Mouse (Mus musculus) myocyte (in vitro differentiated cells): Measurements from ENCODE around the gene Me3. TPM values are rescaled to one million over a fixed set of nuclear protein-coding genes. Genes with fewer than 3 reads are reported as not detected.
A peak's percentile ranks its signal among the peaks of the same experiment; 100 is the strongest.

Source experiments
- H3K27me3 ChIP-seq: one replicate; pipeline ENCODE4 v1.6.1; 2011; ENCODE audit not compliant: control insufficient read depth, insufficient read depth, insufficient read length
- H3K36me3 ChIP-seq: one replicate; pipeline ENCODE4 v1.6.1; 2011; ENCODE audit not compliant: control insufficient read depth, insufficient read depth
- H3K4me2 ChIP-seq: one replicate; pipeline ENCODE4 v1.6.1; 2011; ENCODE audit warnings: low read depth, control low read depth
- H3K4me3 ChIP-seq: one replicate; pipeline ENCODE4 v1.5.1; 2011; ENCODE audit warnings: mild to moderate bottlenecking, control low read depth, moderate library complexity
- H3K79me2 ChIP-seq: one replicate; pipeline ENCODE4 v1.6.1; 2011; ENCODE audit not compliant: control insufficient read depth, insufficient read depth
- H3ac ChIP-seq: one replicate; pipeline ENCODE4 v1.6.1; 2011; ENCODE audit not compliant: control insufficient read depth, insufficient read length
- CEBPB ChIP-seq: IDR thresholded peaks from 2 replicates; pipeline ENCODE4 v1.6.1; 2011; ENCODE audit warnings: mild to moderate bottlenecking, moderate library complexity; ENCODE audit not compliant: poor library complexity, insufficient read depth, severe bottlenecking
- E2F4 ChIP-seq: IDR thresholded peaks from one replicate; pipeline ENCODE4 v1.6.1; 2011; ENCODE audit warnings: mild to moderate bottlenecking, control low read depth, moderate library complexity; ENCODE audit not compliant: insufficient read depth
- MAX ChIP-seq: IDR thresholded peaks from one replicate; pipeline ENCODE4 v1.6.1; 2011; ENCODE audit warnings: low read depth, mild to moderate bottlenecking, control low read depth
- MYOD1 ChIP-seq, 3 experiments: IDR thresholded peaks; one replicate each; pipeline ENCODE4 v1.6.1; 2011; ENCODE audit warnings: control low read depth in 2 of 3, low read depth in 2 of 3, mild to moderate bottlenecking in 2 of 3, moderate library complexity in 1 of 3; ENCODE audit not compliant: insufficient read length in 2 of 3, control insufficient read depth in 1 of 3
- MYOG ChIP-seq, 3 experiments: IDR thresholded peaks; one replicate each; pipeline ENCODE4 v1.6.1; 2011; ENCODE audit warnings: control low read depth in 2 of 3, low read depth in 2 of 3, mild to moderate bottlenecking in 2 of 3; ENCODE audit not compliant: insufficient read length in 2 of 3, control insufficient read depth in 1 of 3, insufficient read depth in 1 of 3
- POLR2A ChIP-seq: IDR thresholded peaks from one replicate; pipeline ENCODE4 v1.6.1; 2011; ENCODE audit warnings: low read depth, mild to moderate bottlenecking, control low read depth, moderate library complexity; ENCODE audit not compliant: insufficient read length
- POLR2AphosphoS2 ChIP-seq: IDR thresholded peaks from one replicate; pipeline ENCODE4 v1.6.1; 2011; ENCODE audit warnings: low read depth, control low read depth; ENCODE audit not compliant: insufficient read length
- REST ChIP-seq: IDR thresholded peaks from one replicate; pipeline ENCODE4 v1.6.1; 2011; ENCODE audit warnings: mild to moderate bottlenecking, control low read depth, moderate library complexity; ENCODE audit not compliant: insufficient read depth, insufficient read length
- SRF ChIP-seq: IDR thresholded peaks from one replicate; pipeline ENCODE4 v1.6.1; 2011; ENCODE audit warnings: low read depth; ENCODE audit not compliant: control insufficient read depth, insufficient read length
- TCF12 ChIP-seq: IDR thresholded peaks from one replicate; pipeline ENCODE4 v1.6.1; 2011; ENCODE audit warnings: mild to moderate bottlenecking, control low read depth; ENCODE audit not compliant: poor library complexity, insufficient read depth, severe bottlenecking
- TCF3 ChIP-seq: IDR thresholded peaks from one replicate; pipeline ENCODE4 v1.6.1; 2011; ENCODE audit warnings: low read depth, control low read depth; ENCODE audit not compliant: insufficient read length
- USF1 ChIP-seq: IDR thresholded peaks from one replicate; pipeline ENCODE4 v1.6.1; 2011; ENCODE audit warnings: low read depth, mild to moderate bottlenecking, control low read depth, moderate library complexity
- polyA plus RNA-seq: library from polyadenylated mRNA; unstranded; fragments of >200 nt; fragmentation: generic; extraction: Trizol; gene quantifications from one replicate; pipeline ENCODE4 v1.2.1, GENCODE M21; 2012; ENCODE audit warnings: missing spikeins

Gene Me3
- polyA plus RNA-seq, 1 experiment: 7.8 TPM

- H3K4me2 ChIP-seq: no peak overlapping the region
- TF ChIP-seq REST (no peak), POLR2A (no peak), TCF12 (peak; percentile 65), MYOG (IDR thresholded peaks at IDR 0.05; ENCODE audit: control insufficient read depth in 1 of 3, insufficient read depth in 1 of 3, insufficient read length in 2 of 3, low read depth in 2 of 3) (peak in 2 of 3 experiments; percentile 26 to 64), MYOD1 (IDR thresholded peaks at IDR 0.05; ENCODE audit: control insufficient read depth in 1 of 3, insufficient read length in 2 of 3, low read depth in 2 of 3) (peak in 1 of 3 experiments; percentile 60), MAX (no peak)
- H3ac ChIP-seq: no peak overlapping the region
- H3K36me3 ChIP-seq: no peaks in the 10 kb centered on the region
- H3K4me3 ChIP-seq: no peak overlapping the region
- no peaks in the 10 kb centered on the region for H3K79me2 ChIP-seq
- no peaks in the 10 kb centered on the region for H3K27me3 ChIP-seq
These were observed 12.8 kb downstream of the Me3 start for GRCm38 (mm10) chr7:89645015-89645414.

GRCm38 (mm10) chr7:89647864-89648263, 15.7 kb downstream of the Me3 start:
- H3K36me3 ChIP-seq: no peaks in the 10 kb centered on the region
- peak in 1 of 3 experiments; percentile 54 for TF ChIP-seq MYOG (IDR thresholded peaks at IDR 0.05; ENCODE audit: control insufficient read depth in 1 of 3, insufficient read depth in 1 of 3, insufficient read length in 2 of 3, low read depth in 2 of 3)
- peak in 1 of 3 experiments; percentile 51 for TF ChIP-seq MYOD1 (IDR thresholded peaks at IDR 0.05; ENCODE audit: control insufficient read depth in 1 of 3, insufficient read length in 2 of 3, low read depth in 2 of 3)
- no peak for TF ChIP-seq USF1
- no peak for TF ChIP-seq MAX
- no peak for TF ChIP-seq POLR2AphosphoS2
- TF ChIP-seq REST: no peak
- no peak for TF ChIP-seq TCF3
- no peak for TF ChIP-seq TCF12
- no peak for TF ChIP-seq SRF
- TF ChIP-seq E2F4: no peak

GRCm38 (mm10) chr7:89657183-89657582, 25.0 kb downstream of the Me3 start:
- no peak for TF ChIP-seq SRF
- TF ChIP-seq TCF12: no peak
- TF ChIP-seq MAX: no peak
- no peak for TF ChIP-seq USF1
- no peak for TF ChIP-seq TCF3
- no peak for TF ChIP-seq MYOD1 (IDR thresholded peaks at IDR 0.05; ENCODE audit: control insufficient read depth in 1 of 3, insufficient read length in 2 of 3, low read depth in 2 of 3)
- TF ChIP-seq E2F4: no peak
- no peak for TF ChIP-seq REST
- TF ChIP-seq POLR2A: no peak
- TF ChIP-seq POLR2AphosphoS2: no peak
- TF ChIP-seq CEBPB: no peak
- TF ChIP-seq MYOG (IDR thresholded peaks at IDR 0.05; ENCODE audit: control insufficient read depth in 1 of 3, insufficient read depth in 1 of 3, insufficient read length in 2 of 3, low read depth in 2 of 3): no peak
- H3K4me3 ChIP-seq: no peak overlapping the region
- no peak overlapping the region for H3K4me2 ChIP-seq

More at GRCm38 (mm10) chr7:89647864-89648263, 15.7 kb downstream of the Me3 start:
- Histone ChIP-seq H3K79me2 (no peaks in the 10 kb centered on the region), H3K27me3 (no peaks in the 10 kb centered on the region), H3K4me2 (no peak overlapping the region), H3ac (no peak overlapping the region), H3K4me3 (no peak overlapping the region)

GRCm38 (mm10) chr7:89657692-89658212, 25.6 kb downstream of the Me3 start:
- H3K27me3 ChIP-seq: no peaks in the 10 kb centered on the region
- no peak overlapping the region for H3ac ChIP-seq
- H3K36me3 ChIP-seq: no peaks in the 10 kb centered on the region
- H3K4me2 ChIP-seq: no peak overlapping the region
- no peak for TF ChIP-seq E2F4
- TF ChIP-seq USF1: no peak
- TF ChIP-seq POLR2AphosphoS2: no peak
- TF ChIP-seq MYOD1 (IDR thresholded peaks at IDR 0.05; ENCODE audit: control insufficient read depth in 1 of 3, insufficient read length in 2 of 3, low read depth in 2 of 3): no peak
- TF ChIP-seq SRF: no peak
- no peak for TF ChIP-seq MYOG (IDR thresholded peaks at IDR 0.05; ENCODE audit: control insufficient read depth in 1 of 3, insufficient read depth in 1 of 3, insufficient read length in 2 of 3, low read depth in 2 of 3)
- TF ChIP-seq TCF12: no peak
- no peak for TF ChIP-seq TCF3
- no peaks in the 10 kb centered on the region for H3K79me2 ChIP-seq
- no peak overlapping the region for H3K4me3 ChIP-seq

More at GRCm38 (mm10) chr7:89657183-89657582, 25.0 kb downstream of the Me3 start:
- no peaks in the 10 kb centered on the region for H3K36me3 ChIP-seq
- no peaks in the 10 kb centered on the region for H3K79me2 ChIP-seq
- no peak overlapping the region for H3ac ChIP-seq
- H3K27me3 ChIP-seq: no peaks in the 10 kb centered on the region

- H3ac ChIP-seq: no peak overlapping the region
- H3K27me3 ChIP-seq: no peaks in the 10 kb centered on the region
- H3K4me3 ChIP-seq: no peak overlapping the region
- peak overlapping the region; percentile 69 for H3K4me2 ChIP-seq
- H3K36me3 ChIP-seq: no peaks in the 10 kb centered on the region
- no peaks in the 10 kb centered on the region for H3K79me2 ChIP-seq
- peak in 2 of 3 experiments; percentile 69 to 89 for TF ChIP-seq MYOD1 (IDR thresholded peaks at IDR 0.05; ENCODE audit: control insufficient read depth in 1 of 3, insufficient read length in 2 of 3, low read depth in 2 of 3)
- no peak for TF ChIP-seq USF1
- peak; percentile 37 to 92 (median 59) for TF ChIP-seq MYOG (IDR thresholded peaks at IDR 0.05; ENCODE audit: control insufficient read depth in 1 of 3, insufficient read depth in 1 of 3, insufficient read length in 2 of 3, low read depth in 2 of 3)
- peak; percentile 56 for TF ChIP-seq TCF12
- no peak for TF ChIP-seq POLR2AphosphoS2
- no peak for TF ChIP-seq CEBPB
- no peak for TF ChIP-seq REST
- TF ChIP-seq POLR2A: no peak
- peak; percentile 34 for TF ChIP-seq TCF3
- TF ChIP-seq E2F4: no peak
- TF ChIP-seq SRF: no peak
- peak; percentile 30 for TF ChIP-seq MAX
These were observed 32.0 kb downstream of the Me3 start for GRCm38 (mm10) chr7:89664197-89664596.
